Mouse (Mus musculus) Muller cell, postnatal 12 days (primary cell): ENCODE data around the gene Cldn13.
"Not testable (repeated sequence)": the region's sequence is repeated elsewhere in the genome, so short reads cannot be mapped to it uniquely, and the experiment has no call there.

Experiments
- DNase-seq: peaks from one replicate; pipeline ENCODE4 v3.0.0-alpha.2; 2015; ENCODE audit errors: inconsistent ontology term

Gene Cldn13

GRCm38 (mm10) chr5:134933686-134934085, 18.4 kb upstream of the Cldn13 start:
- not testable (repeated sequence) for DNase-seq

GRCm38 (mm10) chr5:134933281-134933680, 18.0 kb upstream of the Cldn13 start:
- no peak for DNase-seq

- no peak for DNase-seq
Observed at GRCm38 (mm10) chr5:134932903-134933276, 17.6 kb upstream of the Cldn13 start.

- DNase-seq, result peak; percentile 93
Observed at GRCm38 (mm10) chr5:134932179-134932902, 17.0 kb upstream of the Cldn13 start, which contains the start of gene Mettl27. Gene Mettl27 (plus strand): TSS chr5:134932368.

- no peak for DNase-seq
Observed at GRCm38 (mm10) chr5:134929988-134930387, 14.7 kb upstream of the Cldn13 start.

- no peak for DNase-seq
Observed at GRCm38 (mm10) chr5:134926726-134927125, 11.4 kb upstream of the Cldn13 start.

- DNase-seq, result no peak
Observed at GRCm38 (mm10) chr5:134923141-134923540, 7.8 kb upstream of the Cldn13 start.

GRCm38 (mm10) chr5:134921106-134921505, 5.8 kb upstream of the Cldn13 start:
- DNase-seq, result no peak

GRCm38 (mm10) chr5:134920106-134920687, 4.9 kb upstream of the Cldn13 start:
- DNase-seq, result no peak

GRCm38 (mm10) chr5:134919097-134919496, 3.8 kb upstream of the Cldn13 start:
- DNase-seq, result no peak

GRCm38 (mm10) chr5:134918071-134918832, 2.9 kb upstream of the Cldn13 start:
- peak; percentile 14 for DNase-seq

- DNase-seq, result no peak
Observed at GRCm38 (mm10) chr5:134914510-134914909, 816 bp downstream of the Cldn13 start.

- no peak for DNase-seq
Observed at GRCm38 (mm10) chr5:134913753-134914152, 1.6 kb downstream of the Cldn13 start.

- no peak for DNase-seq
Observed at GRCm38 (mm10) chr5:134913352-134913751, 2.0 kb downstream of the Cldn13 start.

GRCm38 (mm10) chr5:134911901-134912300, 3.4 kb downstream of the Cldn13 start:
- peak; percentile 94 for DNase-seq

- DNase-seq, result peak; percentile 90
Observed at GRCm38 (mm10) chr5:134907135-134907534, 8.2 kb downstream of the Cldn13 start.

- no peak for DNase-seq
Observed at GRCm38 (mm10) chr5:134906633-134907032, 8.7 kb downstream of the Cldn13 start, which contains the start of gene Tmem270. Gene Tmem270 (minus strand): TSS chr5:134906733.

- DNase-seq, result no peak
Observed at GRCm38 (mm10) chr5:134901644-134902027, 13.7 kb downstream of the Cldn13 start.

GRCm38 (mm10) chr5:134901012-134901643, 14.2 kb downstream of the Cldn13 start:
- peak; percentile 45 for DNase-seq

- no peak for DNase-seq
Observed at GRCm38 (mm10) chr5:134897596-134897995, 17.7 kb downstream of the Cldn13 start.

GRCm38 (mm10) chr5:134896965-134897364, 18.4 kb downstream of the Cldn13 start:
- no peak for DNase-seq

- no peak for DNase-seq
Observed at GRCm38 (mm10) chr5:134895291-134895690, 20.0 kb downstream of the Cldn13 start.
